Mouse (Mus musculus) liver, embryonic 16.5 days (tissue): ENCODE measurements around the gene Bmp2. TPM values are rescaled to one million over a fixed set of nuclear protein-coding genes. Genes with fewer than 3 reads are reported as not detected.
A peak's percentile ranks its signal among the peaks of the same experiment; 100 is the strongest.

Source experiments
- ATAC-seq: fragments of 200-750 bp; cut with Nextera tagmentation; 2 replicates; pipeline ENCODE4 v1.8.0; 2017; ENCODE audit warnings: low read depth, mild to moderate bottlenecking, moderate number of reproducible peaks, moderate library complexity
- H3K27ac ChIP-seq: fragments of 300-500 bp; sonication (generic); 2 replicates; pipeline ENCODE4 v1.5.1; 2014; ENCODE audit warnings: mild to moderate bottlenecking, low read length
- H3K27me3 ChIP-seq: fragments of 300-500 bp; sonication (generic); 2 replicates; pipeline ENCODE4 v1.6.1; 2014; ENCODE audit warnings: low read depth, low read length, mixed read lengths; ENCODE audit not compliant: control insufficient read depth, insufficient read depth
- H3K36me3 ChIP-seq: fragments of 300-500 bp; sonication (generic); 2 replicates; pipeline ENCODE4 v1.6.1; 2014; ENCODE audit warnings: mild to moderate bottlenecking; ENCODE audit not compliant: control insufficient read depth, insufficient read depth
- H3K4me1 ChIP-seq: fragments of 300-500 bp; sonication (generic); 2 replicates; pipeline ENCODE4 v1.6.1; 2014; ENCODE audit warnings: low read depth, low read length, mixed read lengths; ENCODE audit not compliant: control insufficient read depth
- H3K4me2 ChIP-seq: fragments of 300-500 bp; sonication (generic); 2 replicates; pipeline ENCODE4 v1.6.1; 2014; ENCODE audit warnings: low read depth, low read length, mixed read lengths
- H3K4me3 ChIP-seq: fragments of 300-500 bp; sonication (generic); 2 replicates; pipeline ENCODE4 v1.5.1; 2014; ENCODE audit warnings: low read depth, mild to moderate bottlenecking, low read length
- H3K9ac ChIP-seq: fragments of 300-500 bp; sonication (generic); 2 replicates; pipeline ENCODE4 v1.6.1; 2014; ENCODE audit warnings: low read depth, low read length
- H3K9me3 ChIP-seq: fragments of 300-500 bp; sonication (generic); replicated peaks from 2 replicates; pipeline ENCODE4 v1.6.1; 2016; ENCODE audit warnings: low read length; ENCODE audit not compliant: control insufficient read depth
- WGBS: fragments of 180-500 bp; shearing (Covaris S2); extraction: QIAGEN DNeasy Blood & Tissue Kit; methylation state at CpG from one replicate; pipeline ENCODE4 v1.1.7; 2014; ENCODE audit not compliant: insufficient replicate concordance; 5-methylcytosine and 5-hydroxymethylcytosine counted together
- polyA plus RNA-seq: library from polyadenylated mRNA; unstranded; fragments of >200 nt; fragmentation: Nextera tagmentation; extraction: Ambion mirVana; gene quantifications from 2 replicates; pipeline ENCODE4 v1.2.1, GENCODE M21; 2015

The Bmp2 gene
- 2.6 and 2.8 TPM in 2 replicates for polyA plus RNA-seq

- no peaks in the 10 kb centered on the region for H3K36me3 ChIP-seq
- H3K4me3 ChIP-seq: peak within 1 kb of the TSS; percentile 53
- under 1% methylated on average over 84 of the region's 110 CpGs for WGBS
- ATAC-seq: peak; percentile 62
- H3K4me2 ChIP-seq: peak within 1 kb of the TSS; percentile 50
- H3K27me3 ChIP-seq: peaks cover 55% of the 10 kb centered on the region
- H3K9ac ChIP-seq: peak within 1 kb of the TSS; percentile 24; the same call in 1 of the 2 replicates
- no peak within 1 kb of the TSS for H3K27ac ChIP-seq
- H3K4me1 ChIP-seq: no peaks in the 10 kb centered on the region
- H3K9me3 ChIP-seq: no peaks in the 10 kb centered on the region
These were observed at the start of gene Bmp2 for GRCm38 (mm10) chr2:133552031-133552841. TSS of gene Bmp2 (plus strand) at chr2:133552159.

GRCm38 (mm10) chr2:133505678-133506077 is 46.3 kb upstream of the Bmp2 start:
- H3K27ac ChIP-seq: no peak overlapping the region
- H3K9ac ChIP-seq: no peak overlapping the region
- no peaks in the 10 kb centered on the region for H3K27me3 ChIP-seq
- no peaks in the 10 kb centered on the region for H3K4me1 ChIP-seq
- H3K4me3 ChIP-seq: no peak overlapping the region
- 29% methylated on average over 2 of the region's 2 CpGs for WGBS
- no peak overlapping the region for H3K4me2 ChIP-seq
- H3K9me3 ChIP-seq: no peaks in the 10 kb centered on the region
- H3K36me3 ChIP-seq: no peaks in the 10 kb centered on the region
- no peak for ATAC-seq

GRCm38 (mm10) chr2:133507045-133507444 is 44.9 kb upstream of the Bmp2 start:
- ATAC-seq: no peak
- H3K4me3 ChIP-seq: no peak overlapping the region
- H3K27ac ChIP-seq: no peak overlapping the region
- no peaks in the 10 kb centered on the region for H3K27me3 ChIP-seq
- WGBS: 48% methylated on average over 4 of the region's 4 CpGs
- no peaks in the 10 kb centered on the region for H3K9me3 ChIP-seq
- no peak overlapping the region for H3K4me2 ChIP-seq
- H3K36me3 ChIP-seq: no peaks in the 10 kb centered on the region
- H3K4me1 ChIP-seq: no peaks in the 10 kb centered on the region
- no peak overlapping the region for H3K9ac ChIP-seq

GRCm38 (mm10) chr2:133509141-133509540 is 42.8 kb upstream of the Bmp2 start:
- no peak for ATAC-seq
- H3K9ac ChIP-seq: no peak overlapping the region
- 71% methylated on average over 16 of the region's 16 CpGs for WGBS
- no peak overlapping the region for H3K4me2 ChIP-seq
- H3K27me3 ChIP-seq: no peaks in the 10 kb centered on the region
- no peaks in the 10 kb centered on the region for H3K9me3 ChIP-seq
- H3K4me3 ChIP-seq: no peak overlapping the region
- no peaks in the 10 kb centered on the region for H3K4me1 ChIP-seq
- H3K27ac ChIP-seq: no peak overlapping the region
- no peaks in the 10 kb centered on the region for H3K36me3 ChIP-seq

- H3K4me2 ChIP-seq: no peak overlapping the region
- ATAC-seq: no peak
- WGBS: 39% methylated on average over 9 of the region's 9 CpGs
These were observed 40.8 kb upstream of the Bmp2 start for GRCm38 (mm10) chr2:133511011-133511779.

GRCm38 (mm10) chr2:133516331-133517046 is 35.5 kb upstream of the Bmp2 start:
- no peak overlapping the region for H3K9ac ChIP-seq
- H3K4me1 ChIP-seq: no peaks in the 10 kb centered on the region
- H3K9me3 ChIP-seq: no peaks in the 10 kb centered on the region
- H3K27me3 ChIP-seq: no peaks in the 10 kb centered on the region
- ATAC-seq: no peak
- no peak overlapping the region for H3K4me2 ChIP-seq
- H3K36me3 ChIP-seq: no peaks in the 10 kb centered on the region
- WGBS: 56% methylated on average over 4 of the region's 4 CpGs
- H3K4me3 ChIP-seq: no peak overlapping the region
- no peak overlapping the region for H3K27ac ChIP-seq

More at GRCm38 (mm10) chr2:133511011-133511779, 40.8 kb upstream of the Bmp2 start:
- Histone ChIP-seq H3K9me3 (no peaks in the 10 kb centered on the region), H3K4me3 (no peak overlapping the region), H3K27me3 (no peaks in the 10 kb centered on the region), H3K9ac (no peak overlapping the region), H3K36me3 (no peaks in the 10 kb centered on the region), H3K27ac (no peak overlapping the region), H3K4me1 (no peaks in the 10 kb centered on the region)

GRCm38 (mm10) chr2:133517867-133518266 is 34.1 kb upstream of the Bmp2 start:
- ATAC-seq: no peak
- no peak overlapping the region for H3K4me2 ChIP-seq
- no peaks in the 10 kb centered on the region for H3K4me1 ChIP-seq
- WGBS: 18% methylated on average over 2 of the region's 2 CpGs
- H3K9me3 ChIP-seq: no peaks in the 10 kb centered on the region
- H3K4me3 ChIP-seq: no peak overlapping the region
- no peak overlapping the region for H3K9ac ChIP-seq
- no peaks in the 10 kb centered on the region for H3K36me3 ChIP-seq
- no peak overlapping the region for H3K27ac ChIP-seq
- no peaks in the 10 kb centered on the region for H3K27me3 ChIP-seq

- WGBS: 63% methylated on average over 5 of the region's 5 CpGs
- Histone ChIP-seq H3K36me3 (no peaks in the 10 kb centered on the region), H3K4me1 (no peaks in the 10 kb centered on the region), H3K4me3 (no peak overlapping the region), H3K4me2 (no peak overlapping the region), H3K27ac (no peak overlapping the region), H3K27me3 (no peaks in the 10 kb centered on the region), H3K9ac (no peak overlapping the region), H3K9me3 (no peaks in the 10 kb centered on the region)
- no peak for ATAC-seq
These were observed 30.8 kb upstream of the Bmp2 start for GRCm38 (mm10) chr2:133521193-133521592.
